Mouse (Mus musculus): ENCODE measurements around the gene Zfp558. TPM values are rescaled to one million over a fixed set of nuclear protein-coding genes. Genes with fewer than 3 reads are reported as not detected.

The Zfp558 gene
- polyA plus RNA-seq, 1 experiment from 2014 or later = 7.8 TPM

Small RNAs within 50 kb of the gene (microRNA-seq; reads per million reads assigned to microRNA genes)
- gene Gm22854 = not detected

Other genes starting within 250 kb of the Zfp558 start
- gene Chordc1, start 186.1 kb downstream of the Zfp558 start, polyA plus RNA-seq (2014; fragmentation: Nextera tagmentation; extraction: Ambion mirVana) = 92.4 and 128 TPM in 2 replicates
- 4.1 and 4.4 TPM in 2 replicates for gene Naalad2, start 75.3 kb downstream of the Zfp558 start, polyA plus RNA-seq (2014; fragmentation: Nextera tagmentation; extraction: Ambion mirVana)
- gene Ubtfl1, start 73.8 kb downstream of the Zfp558 start, polyA plus RNA-seq (2014; fragmentation: Nextera tagmentation; extraction: Ambion mirVana) = not detected in 2 replicates
- not detected in 2 replicates for gene Mbd3l2, start 47.6 kb downstream of the Zfp558 start, polyA plus RNA-seq (2014; fragmentation: Nextera tagmentation; extraction: Ambion mirVana)
- not detected in 2 replicates for gene Mbd3l1, start 91 bp upstream of the Zfp558 start, polyA plus RNA-seq (2014; fragmentation: Nextera tagmentation; extraction: Ambion mirVana)
- gene Muc16, start 196.3 kb upstream of the Zfp558 start, polyA plus RNA-seq (2014; fragmentation: Nextera tagmentation; extraction: Ambion mirVana) = not detected in 2 replicates

Data from kidney, embryonic 14.5 days (tissue).